Mouse (Mus musculus): Measurements from ENCODE around the gene Mecom. TPM values are rescaled to one million over a fixed set of nuclear protein-coding genes. Genes with fewer than 3 reads are reported as not detected.

Gene Mecom
- polyA plus RNA-seq, 1 experiment, result 0.19 TPM

- H3K4me1 ChIP-seq (ENCODE audit: control insufficient read depth, insufficient read depth, low read length), result no peaks in the 10 kb centered on the region
Observed at GRCm38 (mm10) chr3:30206123-30206522, 341.7 kb downstream of the Mecom start.

DNA sequence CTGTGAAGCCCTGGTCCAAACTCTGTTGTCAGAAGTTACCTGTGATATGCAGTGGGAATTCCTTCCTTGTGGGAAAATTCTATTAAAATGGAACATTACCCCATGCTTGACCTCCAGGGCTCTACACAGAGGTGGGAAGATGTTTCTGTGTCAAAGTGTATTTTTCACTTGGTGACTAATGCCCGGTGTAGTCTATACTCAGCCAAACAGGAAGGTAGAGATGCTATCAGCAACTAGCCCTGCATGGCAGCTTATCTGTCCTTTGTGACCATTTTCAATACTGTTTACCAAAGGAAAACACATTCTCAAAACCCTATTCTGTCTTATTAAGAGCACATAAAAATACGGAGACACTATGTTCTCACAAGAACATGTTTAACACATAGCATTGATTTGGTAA is 344.0 kb downstream of the Mecom start:
- no peaks in the 10 kb centered on the region for H3K4me1 ChIP-seq (ENCODE audit: control insufficient read depth, insufficient read depth, low read length)
- no peak overlapping the region for H3K4me3 ChIP-seq (ENCODE audit: control insufficient read depth, low read depth, low read length)
- H3K36me3 ChIP-seq (ENCODE audit: control insufficient read depth, insufficient read depth, low read length), result no peaks in the 10 kb centered on the region
- H3K27ac ChIP-seq (ENCODE audit: control insufficient read depth, insufficient read depth, low read depth, low read length), result no peak overlapping the region
- TF ChIP-seq CTCF (IDR thresholded peaks at IDR 0.05; ENCODE audit: control insufficient read depth, insufficient read depth, insufficient replicate concordance, low read depth, low read length) (no peak), POLR2A (IDR thresholded peaks at IDR 0.05; ENCODE audit: control insufficient read depth, low read depth, low read length) (no peak)
- H3K27me3 ChIP-seq (ENCODE audit: control insufficient read depth, insufficient read depth, low read length), result no peaks in the 10 kb centered on the region

More at GRCm38 (mm10) chr3:30206123-30206522, 341.7 kb downstream of the Mecom start:
- TF ChIP-seq POLR2A (IDR thresholded peaks at IDR 0.05; ENCODE audit: control insufficient read depth, low read depth, low read length) (no peak), CTCF (IDR thresholded peaks at IDR 0.05; ENCODE audit: control insufficient read depth, insufficient read depth, insufficient replicate concordance, low read depth, low read length) (no peak)
- Histone ChIP-seq H3K4me3 (ENCODE audit: control insufficient read depth, low read depth, low read length) (no peak overlapping the region), H3K27me3 (ENCODE audit: control insufficient read depth, insufficient read depth, low read length) (no peaks in the 10 kb centered on the region), H3K36me3 (ENCODE audit: control insufficient read depth, insufficient read depth, low read length) (no peaks in the 10 kb centered on the region), H3K27ac (ENCODE audit: control insufficient read depth, insufficient read depth, low read depth, low read length) (no peak overlapping the region)

DNA sequence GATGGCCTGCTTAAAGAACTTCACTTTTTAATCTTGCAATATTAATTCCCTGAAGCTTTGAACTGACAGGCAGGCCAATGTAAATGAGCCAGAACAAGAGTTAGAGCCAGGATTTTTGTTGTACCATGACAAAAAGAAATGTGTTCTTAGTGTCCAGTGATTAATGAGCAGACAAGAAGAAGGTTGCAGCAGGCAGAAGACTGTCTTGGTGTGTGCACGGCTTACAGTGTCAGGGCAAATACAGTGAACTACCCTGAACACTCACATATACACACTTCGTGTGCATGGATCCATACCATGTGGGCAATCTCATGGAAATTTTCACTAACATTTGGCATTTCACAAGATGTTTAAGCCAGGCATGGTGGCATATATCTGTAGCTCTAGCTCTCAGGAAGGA is 349.0 kb downstream of the Mecom start:
- H3K27ac ChIP-seq (ENCODE audit: control insufficient read depth, insufficient read depth, low read depth, low read length), result no peak overlapping the region
- H3K4me3 ChIP-seq (ENCODE audit: control insufficient read depth, low read depth, low read length), result no peak overlapping the region
- H3K27me3 ChIP-seq (ENCODE audit: control insufficient read depth, insufficient read depth, low read length), result no peaks in the 10 kb centered on the region
- H3K36me3 ChIP-seq (ENCODE audit: control insufficient read depth, insufficient read depth, low read length), result no peaks in the 10 kb centered on the region
- no peaks in the 10 kb centered on the region for H3K4me1 ChIP-seq (ENCODE audit: control insufficient read depth, insufficient read depth, low read length)
- no peak for TF ChIP-seq POLR2A (IDR thresholded peaks at IDR 0.05; ENCODE audit: control insufficient read depth, low read depth, low read length)
- TF ChIP-seq CTCF (IDR thresholded peaks at IDR 0.05; ENCODE audit: control insufficient read depth, insufficient read depth, insufficient replicate concordance, low read depth, low read length), result no peak

DNA sequence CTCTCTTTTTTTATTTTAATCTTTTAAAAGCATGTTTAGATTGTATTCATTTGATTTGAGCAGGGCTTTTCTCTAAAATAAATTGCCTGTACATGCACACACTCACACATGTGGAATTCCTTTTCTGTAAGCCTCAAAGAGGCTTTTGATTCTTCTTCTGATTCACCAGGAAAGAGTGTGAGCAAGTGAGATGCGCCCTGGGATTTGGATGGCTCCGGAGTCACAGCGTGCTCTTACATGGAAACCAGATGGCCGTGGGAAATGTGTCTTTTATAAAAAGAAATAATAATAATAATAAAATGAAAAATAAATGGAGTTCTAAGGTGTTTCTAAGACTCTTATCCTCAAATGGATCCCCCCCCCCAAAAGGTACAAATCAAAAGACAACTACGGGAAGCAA is 349.6 kb downstream of the Mecom start:
- no peak overlapping the region for H3K4me3 ChIP-seq (ENCODE audit: control insufficient read depth, low read depth, low read length)
- H3K27ac ChIP-seq (ENCODE audit: control insufficient read depth, insufficient read depth, low read depth, low read length), result no peak overlapping the region
- no peaks in the 10 kb centered on the region for H3K4me1 ChIP-seq (ENCODE audit: control insufficient read depth, insufficient read depth, low read length)
- TF ChIP-seq CTCF (IDR thresholded peaks at IDR 0.05; ENCODE audit: control insufficient read depth, insufficient read depth, insufficient replicate concordance, low read depth, low read length), result no peak
- no peak for TF ChIP-seq POLR2A (IDR thresholded peaks at IDR 0.05; ENCODE audit: control insufficient read depth, low read depth, low read length)
- H3K36me3 ChIP-seq (ENCODE audit: control insufficient read depth, insufficient read depth, low read length), result no peaks in the 10 kb centered on the region
- H3K27me3 ChIP-seq (ENCODE audit: control insufficient read depth, insufficient read depth, low read length), result no peaks in the 10 kb centered on the region

DNA sequence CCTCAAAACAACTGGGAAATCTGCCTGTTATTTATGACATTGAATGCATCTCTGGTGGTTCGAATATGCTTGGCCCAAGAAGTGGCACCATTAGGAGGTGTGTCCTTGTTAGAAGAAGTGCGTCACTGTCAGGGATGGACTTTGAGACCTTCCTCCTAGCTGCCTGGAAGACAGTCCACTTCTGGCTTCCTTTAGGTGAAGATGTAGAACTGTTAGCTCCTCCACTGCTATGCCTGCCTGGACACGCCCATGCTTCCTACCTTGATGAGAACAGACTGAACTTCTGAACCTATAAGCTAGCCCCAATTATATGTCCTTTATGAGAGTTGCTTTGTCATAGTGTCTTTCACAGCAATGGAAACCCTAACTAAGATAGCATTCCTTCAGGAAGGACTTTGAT is 352.6 kb downstream of the Mecom start:
- H3K4me3 ChIP-seq (ENCODE audit: control insufficient read depth, low read depth, low read length), result no peak overlapping the region
- no peaks in the 10 kb centered on the region for H3K4me1 ChIP-seq (ENCODE audit: control insufficient read depth, insufficient read depth, low read length)
- H3K27ac ChIP-seq (ENCODE audit: control insufficient read depth, insufficient read depth, low read depth, low read length), result no peak overlapping the region
- no peaks in the 10 kb centered on the region for H3K27me3 ChIP-seq (ENCODE audit: control insufficient read depth, insufficient read depth, low read length)
- TF ChIP-seq CTCF (IDR thresholded peaks at IDR 0.05; ENCODE audit: control insufficient read depth, insufficient read depth, insufficient replicate concordance, low read depth, low read length) (no peak), POLR2A (IDR thresholded peaks at IDR 0.05; ENCODE audit: control insufficient read depth, low read depth, low read length) (no peak)
- no peaks in the 10 kb centered on the region for H3K36me3 ChIP-seq (ENCODE audit: control insufficient read depth, insufficient read depth, low read length)

DNA sequence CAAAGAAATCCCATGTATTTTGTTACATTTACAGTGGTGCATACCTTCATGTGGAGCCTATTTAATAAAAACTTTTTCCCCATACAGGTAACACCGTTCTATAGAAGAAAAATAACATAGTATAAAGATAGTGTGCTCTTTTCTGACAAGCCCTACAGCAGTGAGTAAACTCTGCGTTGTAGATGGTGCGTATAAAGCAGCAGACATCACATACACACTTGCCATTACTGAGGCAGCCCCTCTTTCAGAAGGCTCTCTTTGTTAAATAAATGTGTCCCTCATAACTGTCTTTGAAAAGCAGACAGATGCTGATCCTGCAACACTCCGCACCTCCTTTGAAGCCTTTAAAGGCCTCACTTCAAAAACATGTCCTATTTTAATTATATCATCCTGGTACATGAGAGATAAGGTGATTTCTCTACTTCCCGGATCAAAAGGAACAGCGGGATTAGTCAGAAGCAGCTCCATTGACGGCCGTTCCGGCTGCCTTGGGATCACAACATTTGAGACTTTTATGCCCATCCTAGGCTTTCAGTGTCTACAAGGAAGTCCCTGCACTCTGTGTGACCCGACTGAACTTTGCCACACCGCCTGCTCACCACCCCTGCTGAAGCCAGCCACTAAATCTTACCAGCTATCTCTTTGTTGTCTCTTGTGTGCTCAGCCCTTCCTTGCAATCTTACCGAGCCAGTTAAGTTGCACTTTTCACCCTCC is 355.4 kb downstream of the Mecom start:
- Histone ChIP-seq H3K27ac (ENCODE audit: control insufficient read depth, insufficient read depth, low read depth, low read length) (no peak overlapping the region), H3K4me3 (ENCODE audit: control insufficient read depth, low read depth, low read length) (no peak overlapping the region), H3K27me3 (ENCODE audit: control insufficient read depth, insufficient read depth, low read length) (no peaks in the 10 kb centered on the region), H3K4me1 (ENCODE audit: control insufficient read depth, insufficient read depth, low read length) (no peaks in the 10 kb centered on the region), H3K36me3 (ENCODE audit: control insufficient read depth, insufficient read depth, low read length) (no peaks in the 10 kb centered on the region)
- TF ChIP-seq POLR2A (IDR thresholded peaks at IDR 0.05; ENCODE audit: control insufficient read depth, low read depth, low read length), result no peak

DNA sequence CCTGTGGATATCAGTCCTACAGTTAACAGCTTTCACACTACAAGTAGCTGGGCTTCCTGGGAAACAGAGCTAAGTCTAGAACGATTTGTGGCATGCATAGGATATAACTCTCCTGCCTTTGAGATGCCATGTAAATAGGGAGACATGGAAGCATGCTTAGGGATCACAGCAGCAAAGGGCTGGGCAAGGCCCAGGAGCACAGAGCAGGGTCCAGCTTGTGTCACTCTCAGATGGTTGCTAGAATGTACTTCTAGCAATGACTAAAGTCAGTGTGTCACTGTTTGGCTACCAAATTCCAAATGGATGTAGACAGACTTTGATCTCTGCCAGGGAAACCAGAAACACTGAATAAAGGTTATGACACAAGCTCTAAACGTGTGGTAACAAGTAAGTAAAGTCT is 358.5 kb downstream of the Mecom start:
- H3K27ac ChIP-seq (ENCODE audit: control insufficient read depth, insufficient read depth, low read depth, low read length), result no peak overlapping the region
- no peaks in the 10 kb centered on the region for H3K36me3 ChIP-seq (ENCODE audit: control insufficient read depth, insufficient read depth, low read length)
- H3K4me3 ChIP-seq (ENCODE audit: control insufficient read depth, low read depth, low read length), result no peak overlapping the region
- no peaks in the 10 kb centered on the region for H3K4me1 ChIP-seq (ENCODE audit: control insufficient read depth, insufficient read depth, low read length)
- no peak for TF ChIP-seq POLR2A (IDR thresholded peaks at IDR 0.05; ENCODE audit: control insufficient read depth, low read depth, low read length)
- no peak for TF ChIP-seq CTCF (IDR thresholded peaks at IDR 0.05; ENCODE audit: control insufficient read depth, insufficient read depth, insufficient replicate concordance, low read depth, low read length)
- no peaks in the 10 kb centered on the region for H3K27me3 ChIP-seq (ENCODE audit: control insufficient read depth, insufficient read depth, low read length)
